Mouse (Mus musculus): ENCODE measurements around the gene Palm2. TPM values are rescaled to one million over a fixed set of nuclear protein-coding genes. Genes with fewer than 3 reads are reported as not detected.

The Palm2 gene
- polyA plus RNA-seq, 1 experiment, result not detected

- Histone ChIP-seq H3K4me1 (no peaks in the 10 kb centered on the region), H3K4me3 (replicated peaks) (no peak overlapping the region), H3K9me3 (no peaks in the 10 kb centered on the region), H3K36me3 (replicated peaks; ENCODE audit: low read length) (no peaks in the 10 kb centered on the region), H3K27me3 (replicated peaks) (peaks cover 22% of the 10 kb centered on the region)
- TF ChIP-seq FLI1 (IDR thresholded peaks at IDR 0.05; ENCODE audit: low read length) (no peak), GATA1 (IDR thresholded peaks at IDR 0.05; ENCODE audit: borderline replicate concordance, low read length) (no peak)
Measured at GRCm38 (mm10) chr4:57686736-57687135, 252.7 kb downstream of the Palm2 start.

- Histone ChIP-seq H3K27me3 (replicated peaks) (peaks cover 22% of the 10 kb centered on the region), H3K9me3 (no peaks in the 10 kb centered on the region), H3K4me3 (replicated peaks) (no peak overlapping the region), H3K4me1 (no peaks in the 10 kb centered on the region), H3K36me3 (replicated peaks; ENCODE audit: low read length) (no peaks in the 10 kb centered on the region)
- no peak for TF ChIP-seq GATA1 (IDR thresholded peaks at IDR 0.05; ENCODE audit: borderline replicate concordance, low read length)
- TF ChIP-seq FLI1 (IDR thresholded peaks at IDR 0.05; ENCODE audit: low read length), result no peak
Measured at GRCm38 (mm10) chr4:57687583-57687982, 253.5 kb downstream of the Palm2 start.

- TF ChIP-seq FLI1 (IDR thresholded peaks at IDR 0.05; ENCODE audit: low read length) (no peak), GATA1 (IDR thresholded peaks at IDR 0.05; ENCODE audit: borderline replicate concordance, low read length) (no peak)
- Histone ChIP-seq H3K4me1 (no peaks in the 10 kb centered on the region), H3K9me3 (no peaks in the 10 kb centered on the region), H3K27me3 (replicated peaks) (peaks cover 20% of the 10 kb centered on the region), H3K4me3 (replicated peaks) (no peak overlapping the region), H3K36me3 (replicated peaks; ENCODE audit: low read length) (no peaks in the 10 kb centered on the region)
Measured at GRCm38 (mm10) chr4:57688131-57688530, 254.1 kb downstream of the Palm2 start.

- Histone ChIP-seq H3K4me1 (no peaks in the 10 kb centered on the region), H3K36me3 (replicated peaks; ENCODE audit: low read length) (no peaks in the 10 kb centered on the region), H3K9me3 (no peaks in the 10 kb centered on the region), H3K27me3 (replicated peaks) (peaks cover 16% of the 10 kb centered on the region), H3K4me3 (replicated peaks) (no peak overlapping the region)
- TF ChIP-seq FLI1 (IDR thresholded peaks at IDR 0.05; ENCODE audit: low read length), result no peak
- no peak for TF ChIP-seq GATA1 (IDR thresholded peaks at IDR 0.05; ENCODE audit: borderline replicate concordance, low read length)
Measured at GRCm38 (mm10) chr4:57690001-57690400, 256.0 kb downstream of the Palm2 start.

- H3K36me3 ChIP-seq (replicated peaks; ENCODE audit: low read length), result no peaks in the 10 kb centered on the region
- H3K9me3 ChIP-seq, result no peaks in the 10 kb centered on the region
- TF ChIP-seq GATA1 (IDR thresholded peaks at IDR 0.05; ENCODE audit: borderline replicate concordance, low read length), result no peak
- no peak for TF ChIP-seq FLI1 (IDR thresholded peaks at IDR 0.05; ENCODE audit: low read length)
- no peak overlapping the region for H3K4me3 ChIP-seq (replicated peaks)
- H3K27me3 ChIP-seq (replicated peaks), result peaks cover 16% of the 10 kb centered on the region
- no peaks in the 10 kb centered on the region for H3K4me1 ChIP-seq
Measured at GRCm38 (mm10) chr4:57690805-57691204, 256.8 kb downstream of the Palm2 start.

- no peak for TF ChIP-seq FLI1 (IDR thresholded peaks at IDR 0.05; ENCODE audit: low read length)
- no peak for TF ChIP-seq GATA1 (IDR thresholded peaks at IDR 0.05; ENCODE audit: borderline replicate concordance, low read length)
- Histone ChIP-seq H3K4me3 (replicated peaks) (no peak overlapping the region), H3K4me1 (peaks cover 3% of the 10 kb centered on the region; the same call in 1 of the 2 replicates), H3K9me3 (peaks cover 5% of the 10 kb centered on the region), H3K27me3 (replicated peaks) (peaks cover 21% of the 10 kb centered on the region), H3K36me3 (replicated peaks; ENCODE audit: low read length) (no peaks in the 10 kb centered on the region)
Measured at GRCm38 (mm10) chr4:57694356-57695136, 260.5 kb downstream of the Palm2 start.

GRCm38 (mm10) chr4:57696955-57697354 is 262.9 kb downstream of the Palm2 start:
- Histone ChIP-seq H3K9me3 (peaks cover 5% of the 10 kb centered on the region), H3K4me3 (replicated peaks) (peak overlapping the region; percentile 76), H3K27me3 (replicated peaks) (peaks cover 14% of the 10 kb centered on the region), H3K36me3 (replicated peaks; ENCODE audit: low read length) (no peaks in the 10 kb centered on the region), H3K4me1 (peaks cover 10% of the 10 kb centered on the region)
- TF ChIP-seq GATA1 (IDR thresholded peaks at IDR 0.05; ENCODE audit: borderline replicate concordance, low read length) (no peak; the same call in 2 of the 3 replicates), FLI1 (IDR thresholded peaks at IDR 0.05; ENCODE audit: low read length) (no peak)

GRCm38 (mm10) chr4:57697918-57698611 is 264.0 kb downstream of the Palm2 start:
- TF ChIP-seq FLI1 (IDR thresholded peaks at IDR 0.05; ENCODE audit: low read length) (no peak), GATA1 (IDR thresholded peaks at IDR 0.05; ENCODE audit: borderline replicate concordance, low read length) (no peak)
- no peaks in the 10 kb centered on the region for H3K36me3 ChIP-seq (replicated peaks; ENCODE audit: low read length)
- peaks cover 5% of the 10 kb centered on the region for H3K9me3 ChIP-seq
- no peak overlapping the region for H3K4me3 ChIP-seq (replicated peaks)
- H3K27me3 ChIP-seq (replicated peaks), result peaks cover 14% of the 10 kb centered on the region
- H3K4me1 ChIP-seq, result peaks cover 10% of the 10 kb centered on the region

- TF ChIP-seq FLI1 (IDR thresholded peaks at IDR 0.05; ENCODE audit: low read length) (no peak), GATA1 (IDR thresholded peaks at IDR 0.05; ENCODE audit: borderline replicate concordance, low read length) (no peak)
- Histone ChIP-seq H3K4me3 (replicated peaks) (no peak overlapping the region), H3K9me3 (peaks cover 5% of the 10 kb centered on the region), H3K4me1 (peaks cover 10% of the 10 kb centered on the region), H3K36me3 (replicated peaks; ENCODE audit: low read length) (no peaks in the 10 kb centered on the region), H3K27me3 (replicated peaks) (peaks cover 17% of the 10 kb centered on the region)
Measured at GRCm38 (mm10) chr4:57701576-57701975, 267.5 kb downstream of the Palm2 start.
